Mouse (Mus musculus) heart, embryonic 12.5 days (tissue): Measurements from ENCODE around the gene Cyp2r1. TPM values are rescaled to one million over a fixed set of nuclear protein-coding genes. Genes with fewer than 3 reads are reported as not detected.
"Not testable (repeated sequence)": the region's sequence is repeated elsewhere in the genome, so short reads cannot be mapped to it uniquely, and the experiment has no call there.

ENCODE experiments used
- ATAC-seq: fragments of 200-750 bp; cut with Nextera tagmentation; 2 replicates; pipeline ENCODE4 v1.8.0; 2017; ENCODE audit warnings: moderate TSS enrichment, moderate library complexity; ENCODE audit not compliant: insufficient number of reproducible peaks, low FRiP score
- H3K27ac ChIP-seq: fragments of 300-500 bp; sonication (generic); 2 replicates; pipeline ENCODE4 v1.5.1; 2016; ENCODE audit warnings: mild to moderate bottlenecking, moderate library complexity; ENCODE audit not compliant: poor library complexity, severe bottlenecking
- H3K27me3 ChIP-seq: fragments of 300-500 bp; sonication (generic); replicated peaks from 2 replicates; pipeline ENCODE4 v1.6.1; 2016; ENCODE audit warnings: mild to moderate bottlenecking, moderate library complexity
- H3K36me3 ChIP-seq: fragments of 300-500 bp; sonication (generic); 2 replicates; pipeline ENCODE4 v1.6.1; 2016; ENCODE audit warnings: mild to moderate bottlenecking, moderate library complexity
- H3K4me1 ChIP-seq: fragments of 300-500 bp; sonication (generic); replicated peaks from 2 replicates; pipeline ENCODE4 v1.6.1; 2016; ENCODE audit warnings: mild to moderate bottlenecking
- H3K4me2 ChIP-seq: fragments of 300-500 bp; sonication (generic); 2 replicates; pipeline ENCODE4 v1.6.1; 2016; ENCODE audit warnings: mild to moderate bottlenecking, moderate library complexity
- H3K4me3 ChIP-seq: fragments of 300-500 bp; sonication (generic); 2 replicates; pipeline ENCODE4 v1.5.1; 2016; ENCODE audit warnings: mild to moderate bottlenecking
- H3K9ac ChIP-seq: fragments of 300-500 bp; sonication (generic); 2 replicates; pipeline ENCODE4 v1.6.1; 2016; ENCODE audit warnings: mild to moderate bottlenecking, moderate library complexity
- H3K9me3 ChIP-seq: fragments of 300-500 bp; sonication (generic); replicated peaks from 2 replicates; pipeline ENCODE4 v1.6.1; 2016; ENCODE audit warnings: mild to moderate bottlenecking, moderate library complexity
- WGBS: fragments of 180-500 bp; shearing (Covaris S2); methylation state at CpG from one replicate; pipeline ENCODE4 v1.1.7; 2016; 5-methylcytosine and 5-hydroxymethylcytosine counted together
- polyA plus RNA-seq: library from polyadenylated mRNA; unstranded; fragments of >200 nt; fragmentation: Nextera tagmentation; extraction: Ambion mirVana; gene quantifications from 2 replicates; pipeline ENCODE4 v1.2.1, GENCODE M21; 2016

The Cyp2r1 gene
- 2.0 and 2.3 TPM in 2 replicates for polyA plus RNA-seq

DNA sequence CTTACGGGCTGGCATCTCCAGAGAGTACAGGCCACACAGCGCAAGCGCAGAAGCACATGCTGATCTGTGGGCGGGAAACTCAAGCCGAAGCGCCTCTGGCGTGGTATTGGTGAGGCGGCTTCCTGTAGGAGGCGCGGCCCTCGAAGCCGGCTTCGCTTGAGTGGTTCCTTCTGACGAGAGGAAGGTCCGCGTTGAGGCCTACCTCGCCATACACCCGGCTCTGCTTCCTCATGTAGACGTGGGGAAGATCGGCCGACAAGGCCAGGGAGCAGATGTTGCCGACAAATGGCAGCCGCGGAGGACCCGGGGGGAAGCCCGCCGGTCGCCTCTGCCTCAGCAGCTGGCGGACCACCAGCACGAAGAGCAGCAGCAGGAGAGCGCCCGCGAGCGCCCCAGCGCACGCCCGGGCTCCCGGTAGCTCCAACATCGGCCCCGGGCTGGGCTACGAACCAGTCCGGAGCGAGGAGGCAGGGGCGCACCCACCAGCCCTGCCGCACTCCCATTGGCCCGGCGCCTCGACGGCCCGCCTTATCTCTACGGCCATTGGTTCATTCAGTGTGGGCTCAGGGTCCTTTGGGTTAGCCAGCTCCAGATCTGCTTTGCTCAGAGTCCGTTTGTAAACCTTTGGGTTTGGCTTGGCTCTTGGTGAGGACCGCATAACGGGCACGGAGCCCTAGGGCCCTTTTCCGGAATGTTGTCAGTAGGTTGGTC lies at the start of gene Cyp2r1:
Gene Cyp2r1 (minus strand): TSS at position 442 of the 711 bp plus-strand sequence.
- no peaks in the 10 kb centered on the region for H3K9me3 ChIP-seq
- WGBS: 2% methylated on average over 56 of the region's 56 CpGs
- no peaks in the 10 kb centered on the region for H3K27me3 ChIP-seq
- H3K27ac ChIP-seq: peak within 1 kb of the TSS; percentile 89
- no peaks in the 10 kb centered on the region for H3K36me3 ChIP-seq
- peak; percentile 98 for ATAC-seq
- H3K4me1 ChIP-seq: 0 out of 2 replicates have a peak, but pooled peaks cover 2% of the 10 kb centered on the region
- H3K9ac ChIP-seq: peak within 1 kb of the TSS; percentile 74
- H3K4me3 ChIP-seq: peak within 1 kb of the TSS; percentile 64
- H3K4me2 ChIP-seq: peak within 1 kb of the TSS; percentile 75

GRCm38 (mm10) chr7:114594391-114594790 lies 31.6 kb upstream of the Cyp2r1 start:
- not testable (repeated sequence) for ATAC-seq, H3K4me2 ChIP-seq, H3K9me3 ChIP-seq, H3K4me1 ChIP-seq, H3K27me3 ChIP-seq, H3K36me3 ChIP-seq, H3K4me3 ChIP-seq, H3K27ac ChIP-seq, H3K9ac ChIP-seq
- 84% methylated on average over 8 of the region's 8 CpGs for WGBS

DNA sequence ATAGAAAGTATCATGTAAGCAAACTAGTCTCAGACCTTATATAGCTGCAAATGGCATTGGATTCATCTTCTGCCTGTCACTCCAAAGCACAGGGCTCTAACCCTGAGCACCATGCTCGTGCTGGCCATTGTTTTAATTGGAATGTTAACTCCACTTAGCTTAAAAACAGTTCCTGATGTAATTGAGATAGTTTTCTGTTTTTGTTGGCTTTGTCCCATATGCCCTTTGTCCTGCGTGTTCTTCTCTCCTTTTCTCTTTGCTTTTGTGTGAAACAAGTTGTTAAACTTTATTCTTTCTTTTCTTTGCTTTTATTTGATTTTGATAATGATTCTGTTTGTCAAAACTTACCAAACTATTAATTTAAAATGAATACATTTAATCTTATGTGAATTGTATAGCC lies 19.7 kb upstream of the Cyp2r1 start:
- H3K4me1 ChIP-seq: no peaks in the 10 kb centered on the region
- H3K27me3 ChIP-seq: no peaks in the 10 kb centered on the region
- no peaks in the 10 kb centered on the region for H3K9me3 ChIP-seq
- no peak overlapping the region for H3K9ac ChIP-seq
- no peak overlapping the region for H3K27ac ChIP-seq
- no peaks in the 10 kb centered on the region for H3K36me3 ChIP-seq
- no peak overlapping the region for H3K4me2 ChIP-seq
- no peak for ATAC-seq
- no peak overlapping the region for H3K4me3 ChIP-seq
- WGBS: 42% methylated on average over 2 of the region's 2 CpGs

DNA sequence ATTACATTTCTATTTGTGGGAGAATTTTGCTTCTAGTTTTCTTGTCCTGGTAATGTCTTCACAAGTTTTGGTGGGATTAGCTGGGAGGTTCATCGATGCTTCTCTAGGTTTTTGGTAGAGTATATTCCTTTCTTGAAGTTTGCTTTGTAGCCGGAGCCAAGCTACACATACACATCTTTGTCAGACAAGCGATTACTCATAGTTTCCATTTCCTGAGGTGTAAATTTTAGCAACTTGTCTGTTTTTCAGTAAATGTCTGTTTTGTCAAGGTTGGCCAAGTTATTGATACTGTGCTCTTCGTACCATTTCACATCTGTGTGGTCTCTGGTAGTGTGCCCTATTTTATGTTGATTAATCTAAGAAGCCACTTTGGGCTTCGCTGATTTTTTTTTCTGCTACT lies 18.4 kb upstream of the Cyp2r1 start:
- no peaks in the 10 kb centered on the region for H3K27me3 ChIP-seq
- no peak overlapping the region for H3K27ac ChIP-seq
- WGBS: 67% methylated on average over 5 of the region's 5 CpGs
- H3K4me3 ChIP-seq: no peak overlapping the region
- H3K4me1 ChIP-seq: no peaks in the 10 kb centered on the region
- no peak overlapping the region for H3K9ac ChIP-seq
- ATAC-seq: no peak
- H3K4me2 ChIP-seq: no peak overlapping the region
- H3K36me3 ChIP-seq: no peaks in the 10 kb centered on the region
- H3K9me3 ChIP-seq: no peaks in the 10 kb centered on the region

- H3K27ac ChIP-seq: no peak overlapping the region
- no peaks in the 10 kb centered on the region for H3K36me3 ChIP-seq
- no peak overlapping the region for H3K4me3 ChIP-seq
- no peaks in the 10 kb centered on the region for H3K27me3 ChIP-seq
- H3K4me2 ChIP-seq: no peak overlapping the region
- no peak for ATAC-seq
- WGBS: 3% methylated on average over 4 of the region's 4 CpGs
- H3K9me3 ChIP-seq: no peaks in the 10 kb centered on the region
- H3K4me1 ChIP-seq: no peaks in the 10 kb centered on the region
- H3K9ac ChIP-seq: no peak overlapping the region
Observed at GRCm38 (mm10) chr7:114580426-114580825, 17.7 kb upstream of the Cyp2r1 start.

GRCm38 (mm10) chr7:114577665-114578064 lies 14.9 kb upstream of the Cyp2r1 start:
- no peak overlapping the region for H3K27ac ChIP-seq
- no peak overlapping the region for H3K4me2 ChIP-seq
- 0 out of 2 replicates have a peak, but pooled peaks cover 5% of the 10 kb centered on the region for H3K9me3 ChIP-seq
- WGBS: 65% methylated on average over 1 of the region's 1 CpGs
- no peak overlapping the region for H3K4me3 ChIP-seq
- no peaks in the 10 kb centered on the region for H3K27me3 ChIP-seq
- no peaks in the 10 kb centered on the region for H3K4me1 ChIP-seq
- H3K9ac ChIP-seq: no peak overlapping the region
- no peak for ATAC-seq
- H3K36me3 ChIP-seq: no peaks in the 10 kb centered on the region

DNA sequence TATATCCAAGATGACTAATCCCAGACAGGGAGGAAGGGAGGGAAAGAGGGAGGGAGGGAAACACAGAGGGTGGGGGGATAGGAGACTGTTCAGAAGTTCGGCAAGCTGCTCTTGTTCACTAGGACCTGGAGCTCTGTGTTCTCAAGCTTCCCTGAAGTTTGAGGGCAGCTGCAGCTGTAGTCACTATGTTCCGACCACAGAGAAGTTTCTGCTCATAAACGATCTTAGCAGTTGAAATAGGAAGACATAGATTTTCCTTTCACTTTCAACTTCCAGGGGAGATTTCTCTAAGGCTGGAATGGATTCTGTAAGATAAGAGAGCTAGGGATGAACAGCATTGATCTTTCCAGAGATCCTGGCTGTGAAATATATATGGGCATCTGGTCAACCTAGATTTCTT lies 14.2 kb upstream of the Cyp2r1 start:
- Histone ChIP-seq H3K9ac (no peak overlapping the region), H3K4me2 (no peak overlapping the region), H3K36me3 (no peaks in the 10 kb centered on the region), H3K4me1 (no peaks in the 10 kb centered on the region), H3K9me3 (0 out of 2 replicates have a peak, but pooled peaks cover 5% of the 10 kb centered on the region), H3K27me3 (no peaks in the 10 kb centered on the region), H3K27ac (no peak overlapping the region), H3K4me3 (no peak overlapping the region)
- 60% methylated on average over 3 of the region's 3 CpGs for WGBS
- no peak for ATAC-seq

GRCm38 (mm10) chr7:114573866-114574265 lies 11.1 kb upstream of the Cyp2r1 start:
- H3K27me3 ChIP-seq, H3K4me2 ChIP-seq, H3K9me3 ChIP-seq, H3K4me1 ChIP-seq, H3K9ac ChIP-seq, H3K4me3 ChIP-seq, H3K36me3 ChIP-seq, H3K27ac ChIP-seq, ATAC-seq: not testable (repeated sequence)
- WGBS: 86% methylated on average over 4 of the region's 4 CpGs

DNA sequence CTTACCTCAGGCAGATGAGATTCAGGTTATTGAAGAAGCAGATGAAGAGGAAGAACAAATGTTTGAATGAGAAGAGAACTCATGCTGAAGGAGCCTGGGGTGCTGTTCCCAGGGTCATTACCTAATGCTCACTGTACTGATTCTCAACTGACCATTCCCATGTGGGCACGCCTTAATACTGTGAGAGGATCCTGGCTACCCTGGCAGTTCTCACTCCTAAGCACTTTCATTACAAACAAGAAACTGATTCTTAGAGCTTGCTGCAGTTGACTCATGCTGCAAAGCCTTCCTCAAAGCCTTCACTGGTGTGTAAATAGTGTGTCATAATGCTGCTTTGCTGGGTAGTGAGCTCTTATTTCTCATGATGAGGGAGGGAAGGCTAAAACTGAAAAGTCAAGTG lies 26.6 kb downstream of the Cyp2r1 start:
- Histone ChIP-seq H3K9me3 (no peaks in the 10 kb centered on the region), H3K27me3 (no peaks in the 10 kb centered on the region), H3K4me1 (no peaks in the 10 kb centered on the region), H3K27ac (no peak overlapping the region), H3K36me3 (peaks cover 10% of the 10 kb centered on the region), H3K4me3 (no peak overlapping the region), H3K4me2 (no peak overlapping the region), H3K9ac (no peak overlapping the region)
- no peak for ATAC-seq
- WGBS: 87% methylated on average over 1 of the region's 1 CpGs

DNA sequence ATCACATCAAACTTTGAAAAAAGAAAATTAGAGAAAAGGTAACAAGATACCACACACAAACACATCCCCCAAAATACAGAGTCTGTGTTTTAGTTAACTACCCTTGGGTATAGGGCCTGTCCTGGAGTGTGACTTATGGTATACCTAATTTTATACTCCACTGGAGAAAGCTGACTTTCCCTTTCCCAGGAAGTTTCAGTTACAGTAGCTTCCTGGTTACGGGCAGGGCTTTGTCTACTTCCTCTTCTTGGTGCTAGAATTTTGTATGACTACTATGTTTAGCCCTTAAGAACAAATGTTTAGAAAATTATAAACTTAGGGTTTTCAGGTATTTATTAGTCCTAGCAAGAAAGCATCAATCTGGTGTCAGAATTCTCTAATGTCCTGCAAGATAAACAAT lies 36.5 kb downstream of the Cyp2r1 start:
- Histone ChIP-seq H3K4me2 (no peak overlapping the region), H3K9ac (no peak overlapping the region), H3K36me3 (no peaks in the 10 kb centered on the region), H3K27me3 (no peaks in the 10 kb centered on the region), H3K4me3 (no peak overlapping the region), H3K27ac (no peak overlapping the region), H3K4me1 (no peaks in the 10 kb centered on the region), H3K9me3 (no peaks in the 10 kb centered on the region)
- no peak for ATAC-seq
- WGBS: 66% methylated on average over 1 of the region's 1 CpGs

DNA sequence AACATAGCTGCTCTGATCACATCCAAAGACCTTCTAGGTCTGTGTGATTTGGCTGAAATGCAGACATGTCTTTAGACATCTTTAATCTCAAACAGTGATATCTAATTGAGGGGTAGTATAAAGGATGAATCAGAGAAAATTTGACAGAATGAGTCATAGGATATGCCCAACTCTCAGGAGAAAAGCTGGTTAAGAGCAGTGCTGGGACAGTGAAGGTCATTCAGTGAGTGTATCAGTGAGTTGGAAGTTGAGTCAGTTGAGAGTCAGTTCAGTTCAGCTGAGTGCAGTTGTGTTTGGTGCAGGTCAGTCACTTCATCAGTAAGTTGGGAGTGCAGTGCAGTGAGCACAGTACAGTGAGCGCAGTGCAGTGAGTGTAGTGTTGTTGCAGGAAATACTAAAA lies 42.6 kb downstream of the Cyp2r1 start:
- ATAC-seq: no peak
- Histone ChIP-seq H3K9me3 (no peaks in the 10 kb centered on the region), H3K9ac (no peak overlapping the region), H3K4me3 (no peak overlapping the region), H3K27ac (no peak overlapping the region), H3K36me3 (no peaks in the 10 kb centered on the region), H3K27me3 (no peaks in the 10 kb centered on the region), H3K4me2 (no peak overlapping the region), H3K4me1 (no peaks in the 10 kb centered on the region)
- whole genome bisulfite sequencing: 86% methylated on average over 1 of the region's 1 CpGs

GRCm38 (mm10) chr7:114508879-114509278 lies 53.9 kb downstream of the Cyp2r1 start:
- no peak overlapping the region for H3K4me3 ChIP-seq
- no peak overlapping the region for H3K9ac ChIP-seq
- H3K9me3 ChIP-seq: no peaks in the 10 kb centered on the region
- no peaks in the 10 kb centered on the region for H3K4me1 ChIP-seq
- no peaks in the 10 kb centered on the region for H3K27me3 ChIP-seq
- 75% methylated on average over 2 of the region's 2 CpGs for WGBS
- H3K36me3 ChIP-seq: 0 out of 2 replicates have a peak, but pooled peaks cover 5% of the 10 kb centered on the region
- no peak overlapping the region for H3K27ac ChIP-seq
- no peak overlapping the region for H3K4me2 ChIP-seq
- no peak for ATAC-seq
